Mouse (Mus musculus): ENCODE measurements at regions not wholly inside any gene's neighbourhood (a gene's known extent, or its start where the extent isn't known, plus 50 kb on each side); places are given as distances from the start of the nearest gene placed in this dataset.
"Not testable (repeated sequence)": the region's sequence is repeated elsewhere in the genome, so short reads cannot be mapped to it uniquely, and the experiment has no call there.

DNA sequence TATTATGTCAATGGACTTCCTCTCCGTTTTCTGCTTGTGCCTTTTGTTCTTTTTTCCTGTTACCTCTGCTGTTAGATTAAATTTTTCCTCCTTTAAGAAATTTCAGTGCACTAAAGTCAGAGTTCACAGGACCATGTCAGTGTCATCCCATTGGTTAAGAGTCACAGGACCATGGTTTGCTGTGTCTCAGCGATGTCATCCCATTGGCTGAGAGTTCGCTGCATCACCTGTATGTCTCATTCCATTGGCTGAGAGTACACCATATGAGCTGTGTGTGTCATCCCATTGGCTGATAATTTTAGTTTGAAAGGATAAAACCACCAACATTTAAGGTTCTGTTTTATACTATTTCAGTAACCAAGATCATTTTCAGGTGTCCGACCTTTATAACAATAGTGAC is 50.7 kb upstream of the Jade1 start:
- DNase-seq (ENCODE audit: extremely low spot score): no peak

DNA sequence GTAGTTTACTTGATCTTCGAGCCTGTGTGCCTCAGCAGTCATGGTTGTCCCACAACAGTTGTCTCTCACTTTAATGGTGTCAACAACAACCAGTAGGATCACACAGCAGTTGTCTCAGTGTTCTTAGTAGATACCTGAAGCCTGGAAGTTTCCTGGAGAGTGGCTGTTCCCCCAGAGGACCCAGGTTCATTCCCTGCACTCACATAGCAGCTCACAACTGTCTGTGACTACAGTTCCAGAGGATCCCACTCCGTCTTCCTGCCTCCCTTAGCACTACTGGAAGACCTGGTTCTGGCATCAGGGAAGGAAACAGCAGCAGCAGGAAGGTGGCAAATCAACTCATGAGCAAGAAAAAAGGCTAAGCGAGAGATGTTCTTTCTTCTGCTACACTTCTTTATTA is 53.4 kb upstream of the Jade1 start:
- DNase-seq (ENCODE audit: extremely low spot score): no peak

DNA sequence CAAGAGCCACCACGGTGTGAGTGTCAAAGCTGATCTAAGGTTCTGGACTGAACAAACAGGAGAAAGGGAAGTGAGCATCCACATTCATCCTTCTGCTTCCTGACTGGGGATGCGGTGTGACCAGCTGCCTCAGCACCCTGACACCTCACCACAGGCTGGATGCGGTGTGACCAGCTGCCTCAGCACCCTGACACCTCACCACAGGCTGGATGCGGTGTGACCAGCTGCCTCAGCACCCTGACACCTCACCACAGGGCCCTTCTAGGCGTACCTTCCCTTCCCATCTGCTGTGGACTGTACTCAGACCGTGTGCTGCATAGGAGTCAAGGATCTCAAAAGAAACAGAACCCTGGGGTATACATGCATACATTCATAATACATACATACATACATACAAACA is 53.9 kb upstream of the Jade1 start:
- not testable (repeated sequence) for DNase-seq (ENCODE audit: extremely low spot score)

DNA sequence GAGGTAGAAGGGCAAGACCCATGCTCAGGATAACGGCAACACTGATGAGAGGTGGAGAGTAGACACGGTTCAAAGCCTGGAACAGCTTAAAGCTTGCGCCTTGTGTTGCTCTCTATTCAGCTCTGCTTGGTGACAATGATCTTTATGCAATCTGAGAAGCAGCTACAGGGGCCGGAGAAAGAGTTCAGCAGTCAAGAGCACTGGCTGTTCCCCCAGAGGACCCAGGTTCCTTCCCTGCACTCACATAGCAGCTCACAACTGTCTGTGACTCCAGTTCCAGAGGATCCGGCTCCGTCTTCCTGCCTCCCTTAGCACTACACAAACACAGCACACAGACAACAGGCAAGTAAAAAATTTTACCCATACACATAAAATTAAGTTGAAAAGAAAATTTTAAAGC is 54.4 kb upstream of the Jade1 start:
- no peak for DNase-seq (ENCODE audit: extremely low spot score)

DNA sequence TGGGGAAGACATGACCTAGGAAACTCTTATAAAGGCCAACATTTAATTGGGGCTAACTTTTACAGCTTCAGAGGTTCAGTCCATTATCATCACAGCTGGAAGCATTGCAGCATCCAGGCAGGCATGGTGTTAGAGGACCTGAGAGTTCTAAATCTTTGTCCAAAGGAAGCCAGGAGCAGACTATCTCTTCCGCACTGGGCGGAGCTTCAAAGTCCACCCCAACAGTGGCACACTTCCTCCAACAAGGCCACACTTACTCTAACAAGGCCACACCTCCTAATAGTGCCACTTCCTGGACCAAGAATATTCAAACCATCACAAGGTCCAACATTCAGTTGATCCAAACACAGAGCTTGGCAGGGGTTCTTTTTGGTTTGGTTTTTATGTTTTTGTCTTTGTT is 55.9 kb upstream of the Jade1 start:
- no peak for DNase-seq (ENCODE audit: extremely low spot score)

DNA sequence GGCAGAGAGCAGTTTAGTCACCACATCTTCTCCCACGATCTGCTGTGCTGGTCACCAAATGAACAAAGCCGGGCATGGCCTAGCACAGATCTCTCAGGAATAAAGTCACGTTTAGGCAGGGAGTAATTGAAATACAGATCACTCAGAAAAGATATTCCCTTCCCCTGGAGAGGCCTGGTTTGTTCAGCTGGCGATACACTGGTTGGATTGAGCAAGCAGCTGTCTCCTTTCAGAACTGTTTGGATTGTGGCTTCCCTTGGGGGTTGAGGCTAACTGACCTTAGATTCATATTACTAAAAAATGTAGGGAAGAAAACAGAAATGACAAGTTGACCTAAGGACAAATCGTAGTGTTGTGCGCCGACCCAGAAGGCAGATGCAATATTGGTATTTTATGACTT is 56.7 kb upstream of the Jade1 start:
- DNase-seq (ENCODE audit: extremely low spot score): no peak

DNA sequence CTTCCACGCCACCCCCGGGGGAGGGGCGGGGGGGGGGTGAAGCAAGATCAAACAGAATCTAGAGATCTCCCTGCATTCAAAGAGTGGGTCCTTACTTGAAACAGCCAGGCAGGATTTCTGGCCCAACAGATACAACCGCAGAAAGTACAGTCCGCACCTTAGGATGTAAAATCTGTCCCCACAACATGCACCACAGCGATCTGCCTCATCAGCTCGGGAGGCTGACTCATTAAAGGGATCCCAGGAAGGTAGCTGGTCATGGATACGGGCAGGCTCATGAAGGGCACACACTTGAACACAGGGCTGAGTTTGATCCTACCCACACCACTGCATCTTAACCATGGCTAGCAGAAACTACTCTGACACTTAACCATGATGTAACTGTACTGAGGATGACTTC is 57.8 kb upstream of the Jade1 start:
- DNase-seq (ENCODE audit: extremely low spot score): no peak

DNA sequence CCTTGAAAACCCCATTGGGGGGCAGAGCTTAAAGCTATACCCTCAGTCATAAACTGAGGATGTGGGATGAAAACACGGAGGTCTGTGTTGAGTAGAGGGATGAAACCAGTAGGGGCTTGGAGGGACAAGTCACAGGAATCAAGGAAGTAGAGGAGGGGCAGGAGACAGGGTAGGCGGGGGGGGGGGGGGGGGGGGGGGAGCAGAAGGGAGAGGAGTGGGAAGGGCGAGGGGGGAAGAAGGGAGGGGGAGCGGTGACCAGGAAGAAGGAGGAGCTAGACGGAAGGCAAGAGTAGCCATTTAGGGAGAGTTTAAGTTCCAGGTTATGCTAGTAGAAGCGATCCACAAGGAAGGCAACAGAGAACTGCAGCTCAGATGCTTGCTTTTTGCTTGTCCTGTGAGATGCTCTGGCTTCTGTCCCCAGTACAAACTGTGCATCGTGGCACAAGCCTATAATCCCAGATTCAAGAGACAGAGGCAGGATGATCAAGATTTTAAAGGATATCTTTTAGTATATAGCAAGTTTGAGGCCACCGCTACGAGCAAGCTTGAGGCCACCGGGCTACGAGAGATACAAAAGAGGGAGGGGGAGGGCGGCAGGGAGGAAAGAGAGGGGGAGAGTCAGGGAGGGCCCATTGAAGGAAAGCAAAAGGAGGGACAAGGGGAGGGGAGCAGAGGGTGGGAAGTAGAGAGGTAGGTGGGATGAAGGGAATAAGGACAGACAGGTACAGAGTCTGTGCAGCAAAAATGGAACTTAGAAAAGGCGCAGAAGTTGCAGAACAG is 58.4 kb upstream of the Jade1 start:
- DNase-seq (ENCODE audit: extremely low spot score): no peak

DNA sequence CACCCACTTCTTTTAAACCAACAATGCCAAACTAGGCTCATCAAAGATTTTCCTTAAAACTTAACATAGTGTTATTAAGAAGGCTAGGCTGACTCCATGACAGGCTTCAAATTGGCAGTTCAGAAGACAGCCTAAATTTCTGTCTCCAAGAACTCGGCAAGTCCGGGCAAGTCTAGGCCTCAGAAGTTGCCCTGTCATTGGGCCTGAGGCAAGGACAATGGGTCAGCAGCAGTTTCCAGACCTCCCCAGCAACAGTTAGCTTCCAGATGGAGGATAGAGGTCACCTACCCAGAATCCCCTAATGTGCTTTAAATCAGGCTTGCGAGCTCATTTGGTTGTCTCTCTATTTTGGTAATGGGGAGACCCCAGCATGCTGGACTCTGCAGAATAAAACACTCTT is 59.6 kb upstream of the Jade1 start:
- no peak for DNase-seq (ENCODE audit: extremely low spot score)

DNA sequence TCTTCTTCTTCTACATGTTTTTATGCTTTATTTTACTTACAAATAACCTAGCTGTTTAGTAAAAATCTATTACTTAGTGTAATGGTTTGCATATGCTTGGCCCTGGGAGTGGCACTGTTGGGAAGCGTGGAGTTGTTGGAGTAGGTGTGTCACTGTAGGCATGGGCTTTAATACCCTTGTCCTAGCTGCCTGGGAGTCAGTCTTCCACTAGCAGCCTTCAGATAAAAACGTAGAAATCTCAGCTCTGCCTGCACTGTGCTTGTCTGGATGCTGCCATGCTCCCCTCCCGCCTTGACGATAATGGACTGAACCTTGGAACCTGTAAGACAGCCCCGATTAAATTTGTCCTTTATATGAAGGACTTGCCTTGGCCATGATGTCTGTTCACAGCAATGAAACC is 60.4 kb upstream of the Jade1 start:
- no peak for DNase-seq (ENCODE audit: extremely low spot score)

DNA sequence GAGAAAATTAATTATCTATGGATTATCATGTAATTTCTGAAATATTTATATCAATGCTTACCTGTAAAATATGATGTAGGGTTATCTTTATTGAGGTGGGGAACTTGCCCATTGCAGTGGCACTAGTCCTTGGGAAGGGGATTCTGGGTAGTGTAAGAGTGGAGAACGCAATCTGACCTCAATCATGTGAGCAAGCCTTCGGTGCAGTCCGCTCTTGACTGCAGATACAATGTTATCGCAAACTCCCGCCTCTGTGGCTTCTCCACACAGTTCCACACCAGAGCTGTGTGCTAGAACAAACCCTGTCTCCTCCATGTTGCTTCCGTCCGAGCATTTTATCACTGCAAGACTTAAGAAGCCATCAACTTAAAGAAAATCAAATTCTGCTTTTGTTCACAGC is 62.1 kb upstream of the Jade1 start:
- DNase-seq (ENCODE audit: extremely low spot score): no peak

DNA sequence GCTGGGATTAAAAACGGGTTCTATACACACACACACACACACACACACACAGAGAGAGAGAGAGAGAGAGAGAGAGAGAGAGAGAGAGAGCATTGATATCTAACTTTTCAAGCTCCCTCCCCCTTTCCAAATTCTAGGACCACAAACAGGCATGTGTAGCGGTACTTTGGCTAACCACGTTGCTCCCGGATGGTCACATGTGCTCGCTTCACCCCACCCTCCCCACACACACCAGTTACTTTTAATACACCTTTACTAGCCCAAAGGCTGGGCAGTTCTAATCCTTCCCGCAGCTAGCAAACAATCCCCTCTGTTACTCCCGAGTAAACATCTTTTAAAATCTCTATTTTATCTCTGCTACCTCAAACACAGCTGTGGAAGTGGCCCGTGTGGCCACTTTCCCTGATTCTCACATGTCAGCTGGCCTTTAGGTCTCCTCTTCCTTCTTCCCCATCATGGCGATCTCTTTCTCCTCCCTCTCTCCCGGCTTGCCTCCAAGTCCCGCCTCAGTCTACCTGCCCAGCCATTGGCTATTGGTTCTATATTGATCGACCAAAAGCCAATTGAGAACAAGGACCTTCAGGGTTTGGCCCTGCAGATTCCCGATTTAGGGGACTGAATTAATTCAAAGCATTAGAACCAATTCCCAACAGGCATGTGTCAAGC is 62.7 kb upstream of the Jade1 start:
- no peak for DNase-seq (ENCODE audit: extremely low spot score)

DNA sequence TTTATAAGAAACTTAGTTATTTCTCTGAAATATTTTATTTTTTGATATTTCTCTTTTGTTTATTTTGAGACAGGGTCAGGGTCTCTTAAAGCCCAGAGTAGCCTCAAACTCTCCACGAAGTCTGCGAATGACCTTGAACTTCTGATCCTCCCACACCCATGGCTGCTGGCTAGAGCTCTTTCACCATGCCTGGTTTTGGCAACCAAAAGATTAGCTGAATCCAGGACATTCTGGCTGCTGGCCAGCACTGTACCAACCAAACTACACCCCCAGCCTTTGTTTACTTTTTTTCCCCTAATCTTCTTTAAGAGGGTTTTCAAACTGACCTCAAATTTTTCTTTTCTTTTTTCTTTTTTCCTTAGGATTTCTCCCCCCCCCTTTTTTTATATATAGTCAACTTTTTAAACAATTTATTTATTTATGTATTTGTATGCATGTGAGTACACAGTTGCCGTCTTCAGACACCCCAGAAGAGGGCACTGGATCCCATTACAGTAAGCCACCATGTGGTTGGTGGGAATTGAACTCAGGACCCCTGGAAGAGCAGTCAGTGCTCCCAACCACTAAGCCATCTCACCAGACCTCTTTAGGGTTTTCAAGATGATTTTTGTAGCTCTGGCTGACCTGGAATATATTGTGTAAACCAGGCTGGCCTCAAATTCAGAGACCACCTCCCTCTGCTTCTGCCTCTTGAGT is 63.4 kb upstream of the Jade1 start:
- DNase-seq (ENCODE audit: extremely low spot score): no peak

DNA sequence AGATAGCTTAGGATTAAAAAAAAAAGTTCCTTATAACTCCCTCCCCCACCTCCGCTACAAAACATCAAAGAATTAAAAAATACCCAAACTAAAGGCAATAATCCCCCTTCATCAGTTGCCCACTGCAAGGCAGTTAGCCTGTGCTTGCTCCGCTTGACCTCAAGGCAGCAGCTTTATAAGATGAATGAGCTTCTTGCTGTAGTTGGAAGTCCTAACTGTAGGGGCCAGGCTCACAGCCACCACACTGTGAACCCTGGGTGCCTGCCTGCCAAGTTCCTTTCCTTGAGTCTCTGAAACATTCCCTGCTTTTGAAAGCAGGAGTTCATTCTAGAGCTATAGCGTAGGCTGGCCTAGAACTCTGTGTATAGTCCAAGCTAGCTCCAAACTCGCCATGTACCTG is 64.3 kb upstream of the Jade1 start:
- DNase-seq (ENCODE audit: extremely low spot score): no peak

DNA sequence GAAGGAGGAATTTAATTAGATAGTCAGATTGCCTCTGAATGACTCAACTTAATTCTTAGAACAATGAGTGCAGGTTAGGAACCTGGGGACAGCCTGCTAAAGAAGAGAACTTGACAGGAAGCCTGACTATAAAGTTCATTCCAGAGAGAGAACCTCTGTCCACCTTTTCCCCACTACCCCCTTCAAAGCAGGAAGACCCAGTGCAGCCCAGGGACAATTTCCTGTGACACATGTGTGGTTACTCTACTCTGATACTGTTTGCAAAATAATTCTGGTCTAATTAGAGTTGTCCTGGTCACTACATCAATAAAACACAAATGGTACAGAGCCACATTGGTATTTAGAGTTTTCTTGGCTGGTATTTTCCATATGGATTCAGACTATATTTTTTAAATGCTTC is 65.5 kb upstream of the Jade1 start:
- no peak for DNase-seq (ENCODE audit: extremely low spot score)

DNA sequence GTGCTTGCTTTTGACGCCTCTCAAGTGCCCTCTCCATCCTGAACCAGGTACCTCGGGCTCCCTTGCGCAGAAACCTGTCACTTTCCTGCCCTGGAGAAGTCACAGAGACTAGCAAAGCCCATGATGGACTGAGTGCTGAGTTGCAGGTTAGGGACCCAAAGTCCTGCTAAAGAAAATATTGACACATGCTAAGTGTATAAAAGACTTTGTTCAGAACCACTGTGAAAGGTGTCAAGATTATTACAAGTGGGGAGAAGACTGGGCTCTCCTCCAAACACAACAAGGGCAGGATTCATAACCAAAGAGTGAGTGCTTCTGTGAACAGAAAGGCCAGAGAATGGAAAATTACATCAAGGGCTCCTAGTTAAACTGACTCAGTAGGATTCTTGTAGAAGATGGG is 66.0 kb upstream of the Jade1 start:
- DNase-seq (ENCODE audit: extremely low spot score): no peak

DNA sequence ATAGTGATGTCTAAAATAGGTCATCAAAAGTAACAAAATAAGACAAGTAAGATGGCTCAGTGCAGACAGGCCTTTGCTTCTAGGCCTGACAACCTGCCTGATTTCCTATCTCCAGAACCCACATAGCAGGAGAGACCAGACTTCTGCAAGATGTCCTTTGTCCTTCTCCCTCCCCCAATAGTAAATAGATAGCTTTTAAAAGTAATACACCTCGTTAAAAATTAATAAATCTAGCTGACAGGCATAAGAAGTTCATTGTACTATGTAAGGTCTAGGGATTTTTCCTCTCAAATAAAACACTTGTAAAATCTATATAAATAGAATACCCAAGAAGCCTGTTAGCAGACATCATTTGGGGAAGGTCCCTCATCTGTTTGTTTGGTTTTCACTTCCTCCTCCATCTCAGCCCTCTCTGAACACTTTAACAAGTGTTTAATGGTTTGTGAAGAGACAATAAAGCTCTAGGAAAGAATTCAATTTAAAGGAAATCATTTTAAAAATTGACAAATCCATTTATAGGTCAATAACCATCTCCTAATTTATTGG is 67.2 kb upstream of the Jade1 start:
- DNase-seq (ENCODE audit: extremely low spot score): no peak

DNA sequence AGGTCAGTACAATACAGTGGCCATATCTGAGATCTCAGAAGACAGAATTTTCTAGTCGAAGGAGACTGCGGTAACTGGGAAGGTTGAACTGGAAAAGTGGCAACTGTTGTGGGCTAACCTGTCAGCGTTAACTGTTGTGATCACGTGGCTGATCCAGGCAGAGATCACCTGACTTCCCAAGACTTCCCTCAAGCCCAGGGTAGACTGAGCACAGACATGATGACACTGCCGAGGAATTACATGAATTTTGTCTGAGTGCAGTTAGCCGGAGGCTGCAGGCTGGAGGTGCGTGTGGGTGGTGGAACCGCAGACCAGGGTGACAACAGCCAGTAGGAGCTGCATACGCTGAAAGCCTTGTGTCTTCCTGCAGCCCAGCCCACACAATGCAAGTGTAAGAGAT is 70.6 kb upstream of the Jade1 start:
- no peak for DNase-seq (ENCODE audit: extremely low spot score)

DNA sequence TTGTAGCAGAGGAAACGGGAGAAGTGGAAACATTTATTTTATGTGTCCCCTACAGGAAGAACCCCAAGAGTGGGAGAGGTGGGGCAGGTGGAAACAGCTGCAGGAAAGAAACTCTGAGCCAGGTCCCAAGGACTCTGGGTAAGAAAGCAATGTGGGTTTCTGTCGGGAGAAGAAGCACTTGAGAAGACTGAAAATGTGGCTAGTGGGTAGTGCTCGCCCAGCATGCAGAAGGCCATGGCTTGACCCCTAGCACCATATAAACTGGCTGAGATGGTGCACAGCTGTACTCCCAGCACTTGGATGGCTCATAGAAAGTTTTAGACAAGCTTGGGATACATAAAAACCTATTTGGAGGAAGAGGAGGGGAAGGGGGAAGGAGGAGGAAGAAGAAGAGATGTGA is 71.9 kb upstream of the Jade1 start:
- DNase-seq (ENCODE audit: extremely low spot score): no peak

DNA sequence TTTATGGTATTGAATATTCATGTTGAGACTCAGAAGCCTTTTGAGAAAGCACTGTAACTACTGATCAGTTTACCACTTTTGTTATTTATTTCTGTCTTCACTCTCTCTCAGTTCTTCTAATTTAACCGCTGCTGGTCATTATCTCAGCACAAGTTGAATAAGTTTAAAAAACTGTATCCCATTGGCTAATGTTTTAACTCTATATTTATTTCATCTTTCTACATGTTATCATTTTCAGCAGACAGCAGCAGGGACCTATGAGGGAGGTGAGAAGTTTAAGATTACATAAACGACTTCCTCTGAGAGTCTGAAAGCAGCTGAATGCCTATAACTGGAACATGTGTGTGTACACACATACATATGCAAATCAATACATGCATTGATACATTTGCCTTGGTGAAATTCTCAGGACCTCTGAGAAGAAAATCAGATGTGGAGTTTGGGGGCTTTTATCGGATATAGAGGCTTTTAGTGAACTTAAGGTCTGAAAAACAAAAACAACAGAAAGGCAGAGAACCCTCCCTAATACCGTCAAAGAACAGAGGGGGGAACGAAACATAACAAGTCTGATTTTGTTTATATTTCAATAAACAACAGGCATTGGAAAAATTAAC is 72.5 kb upstream of the Jade1 start:
- DNase-seq (ENCODE audit: extremely low spot score): no peak

DNA sequence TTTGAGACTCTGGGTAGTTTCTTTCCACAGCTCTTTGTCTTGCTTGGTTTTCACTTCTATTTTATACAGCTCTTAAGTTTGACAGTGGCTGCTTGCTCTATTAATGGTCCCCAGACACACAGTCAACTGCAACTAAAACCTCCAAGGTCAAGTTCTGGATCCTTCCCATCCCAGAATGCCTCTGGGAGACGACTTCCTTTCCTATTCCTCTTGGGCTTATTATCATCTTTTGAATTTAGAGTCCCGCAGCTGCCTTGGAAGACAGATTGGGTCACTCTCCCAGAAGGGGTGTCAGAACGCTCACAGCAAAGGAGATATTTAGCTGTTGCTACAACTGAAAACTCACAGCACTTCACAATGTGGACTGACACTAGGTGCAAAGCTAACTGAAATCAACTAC is 75.3 kb upstream of the Jade1 start:
- DNase-seq (ENCODE audit: extremely low spot score): no peak

DNA sequence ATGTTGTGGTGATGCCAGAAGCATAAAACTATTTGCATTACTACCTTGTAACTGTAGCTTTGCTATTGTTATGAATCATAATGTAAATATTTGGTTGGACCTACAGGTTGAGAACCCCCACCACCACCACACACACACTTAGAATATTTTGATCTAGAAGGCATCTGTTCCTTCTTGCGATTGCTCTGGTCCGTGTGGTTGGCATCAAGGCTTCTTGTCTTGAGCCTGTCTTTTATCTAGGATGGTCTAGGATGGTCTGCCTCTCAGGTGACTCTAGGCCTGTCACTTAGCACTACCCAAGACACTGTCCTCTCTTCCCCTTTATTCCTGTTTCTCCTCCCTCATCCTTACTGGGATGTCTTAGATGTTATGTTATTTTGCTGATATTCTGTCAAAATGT is 76.6 kb upstream of the Jade1 start:
- no peak for DNase-seq (ENCODE audit: extremely low spot score)

DNA sequence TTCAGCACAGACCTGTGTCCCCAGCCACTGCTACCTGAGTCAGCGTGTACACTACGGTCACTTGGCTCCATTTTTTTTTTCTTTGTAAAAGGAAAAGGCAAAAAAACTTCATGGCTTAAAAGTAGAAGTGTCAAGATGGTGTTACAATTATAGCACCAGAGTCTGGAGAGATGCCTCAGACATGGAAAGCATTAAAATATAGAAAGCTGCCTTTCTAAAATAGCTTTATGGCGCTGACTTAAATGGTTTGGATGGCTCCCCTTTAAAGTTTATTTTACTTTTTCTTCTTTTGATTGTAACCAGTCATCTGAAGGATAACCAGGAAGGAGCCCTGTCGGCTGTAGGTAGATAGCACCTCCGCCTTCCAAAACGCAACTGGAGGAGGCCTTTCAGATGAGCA is 79.0 kb upstream of the Jade1 start:
- no peak for DNase-seq (ENCODE audit: extremely low spot score)

Measured in embryo, embryonic 9.5 days (tissue).